Mouse (Mus musculus) embryonic fibroblast, embryonic 13.5 days (primary cell): ENCODE measurements around the gene Cramp1l.
"Not testable (repeated sequence)": the region's sequence is repeated elsewhere in the genome, so short reads cannot be mapped to it uniquely, and the experiment has no call there.

ENCODE experiments used
- CTCF ChIP-seq: IDR thresholded peaks from 2 replicates; pipeline ENCODE4 v1.5.1; 2011; ENCODE audit warnings: mild to moderate bottlenecking, control low read depth, low read length, moderate library complexity, borderline replicate concordance; ENCODE audit not compliant: insufficient read depth
- POLR2A ChIP-seq: IDR thresholded peaks from 2 replicates; pipeline ENCODE4 v1.6.1; 2011; ENCODE audit warnings: low read depth, mild to moderate bottlenecking, control low read depth, low read length, moderate library complexity

DNA sequence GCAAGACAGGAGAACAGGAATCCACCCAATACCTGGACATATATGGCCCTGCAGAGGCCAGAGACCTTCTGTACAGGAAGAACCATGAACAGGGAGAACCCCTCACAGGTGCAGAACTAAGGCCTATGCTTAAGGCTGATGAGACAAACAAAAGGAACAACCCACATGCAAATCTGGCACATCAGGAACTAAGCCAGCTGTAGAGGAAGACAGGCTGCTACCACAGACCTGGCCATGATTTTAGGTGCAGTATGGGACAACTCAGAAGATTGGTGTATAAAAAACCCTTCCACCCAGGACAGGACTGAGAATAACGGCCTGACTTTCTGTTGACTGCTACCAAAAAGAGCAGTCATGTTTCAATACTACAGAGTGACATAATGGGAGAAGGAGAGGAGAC lies 72.0 kb downstream of the Cramp1l start:
- TF ChIP-seq POLR2A, CTCF: not testable (repeated sequence)
